Mouse (Mus musculus): ENCODE data around the gene Id4. TPM values are rescaled to one million over a fixed set of nuclear protein-coding genes. Genes with fewer than 3 reads are reported as not detected.

The Id4 gene
- polyA plus RNA-seq (2012; rRNA removed): 46.1 and 59.4 TPM in 2 replicates

DNA sequence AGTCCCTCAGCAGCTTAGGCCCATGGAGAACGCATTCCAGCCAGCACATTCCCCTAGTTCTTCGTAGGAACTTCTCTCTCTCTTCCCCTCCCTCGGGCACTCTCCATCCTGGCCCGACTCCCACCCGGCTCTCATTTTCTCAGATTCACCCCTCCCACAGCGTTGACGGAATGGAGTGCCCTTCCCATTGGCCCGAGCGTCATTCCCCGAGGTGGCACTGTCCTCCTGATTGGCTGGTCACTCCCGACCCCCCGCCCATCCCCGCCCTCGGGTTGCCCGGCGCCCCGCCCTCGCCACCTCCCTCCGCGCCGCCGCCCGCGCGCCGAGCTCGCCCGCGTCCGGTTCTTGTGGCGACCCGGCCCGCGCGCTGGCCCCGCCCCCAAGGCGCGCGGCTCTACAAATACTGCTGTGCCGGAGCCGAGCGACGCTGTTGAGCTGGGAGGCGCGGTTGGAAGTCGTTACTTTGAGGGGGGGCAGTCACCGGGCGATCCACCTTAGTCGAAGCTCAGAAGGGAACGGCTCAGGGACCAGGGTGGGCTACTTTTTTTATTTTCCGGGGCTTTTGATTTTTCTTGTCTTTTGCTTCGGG, at the start of gene Id4:
Id4 (plus strand) TSS at position 539 of the 589 bp plus-strand sequence.

